Comparison of ENCODE assay signal across 1 mouse cellular context in the genomic region with DNA sequence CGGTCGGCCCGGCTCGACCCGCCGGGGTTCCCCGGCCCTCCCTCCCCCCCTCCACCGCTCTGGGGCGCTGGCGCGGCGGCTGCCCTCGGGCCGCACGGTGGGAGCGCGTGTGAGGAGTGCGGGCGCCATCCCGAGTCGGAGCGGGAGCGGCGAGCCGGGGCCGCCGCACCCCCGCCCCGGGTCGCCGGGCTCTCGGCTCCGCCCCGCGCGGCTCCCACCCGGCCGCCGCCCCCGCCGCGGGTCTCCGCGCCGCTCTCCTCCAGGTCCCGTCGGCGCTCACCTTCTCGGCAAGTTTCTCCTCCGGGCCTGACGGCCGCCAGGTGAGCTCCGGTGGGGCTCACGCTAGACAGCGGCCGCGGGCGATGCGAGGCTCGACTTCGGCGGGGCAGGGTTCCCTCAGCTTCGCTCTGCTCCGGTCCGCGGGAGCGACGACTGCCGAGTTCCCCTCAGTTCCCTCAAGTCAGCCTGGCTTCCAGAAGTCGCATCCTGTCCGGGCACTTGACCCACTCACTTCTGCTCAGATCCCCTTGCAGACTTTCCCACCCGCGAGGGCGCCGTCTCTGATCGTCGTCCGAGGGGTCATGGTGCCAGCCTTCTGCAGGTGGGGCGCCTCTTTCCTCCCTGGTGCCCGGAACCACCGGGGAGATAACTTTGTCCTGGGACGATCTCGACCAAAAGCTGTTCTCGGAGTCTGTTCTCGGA.
TF ChIP-seq lines count a peak whose summit lies in the region.

No protein-coding gene starts in this region.

TF ChIP-seq in C2C12, 6 proteins besides CTCF, POLR2A, EP300 and RAD21 (continued from another document):
- no peak for TF ChIP-seq MYOG (IDR thresholded peaks at IDR 0.05; ENCODE audit: control insufficient read depth, extremely low read depth, insufficient read length)
